Mouse (Mus musculus) cerebellum, adult 9-11 months (tissue): ENCODE data around the gene Cnih2.

Experiments
- DNase-seq: peaks from one replicate; pipeline ENCODE4 v3.0.0; 2022

Gene Cnih2

GRCm38 (mm10) chr19:5093481-5094242 lies 4.7 kb downstream of the Cnih2 start:
- DNase-seq, result peak; percentile 77

GRCm38 (mm10) chr19:5092083-5092482 lies 6.2 kb downstream of the Cnih2 start:
- peak; percentile 58 for DNase-seq

DNA sequence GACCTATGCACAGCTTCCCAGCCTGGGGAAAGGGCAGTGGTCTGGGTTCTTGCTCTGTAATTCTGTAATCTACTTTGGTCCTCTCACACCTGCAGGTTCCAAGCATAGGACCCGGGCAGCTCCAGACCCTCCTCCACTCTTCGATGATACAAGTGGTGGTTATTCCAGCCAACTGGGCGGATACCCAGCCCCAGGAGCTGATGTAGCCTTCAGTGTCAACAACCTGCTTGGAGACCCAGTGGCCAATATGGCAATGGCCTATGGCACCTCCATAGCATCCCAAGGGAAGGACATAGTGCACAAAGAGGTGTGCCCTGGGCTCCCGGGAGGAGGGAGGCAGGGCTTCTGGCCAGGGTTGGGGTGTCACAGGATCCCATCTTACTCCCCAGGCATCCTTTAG lies 9.0 kb downstream of the Cnih2 start:
- DNase-seq, result peak; percentile 68

GRCm38 (mm10) chr19:5087884-5088728 lies 10.2 kb downstream of the Cnih2 start, which contains the start of gene Yif1a:
Gene Yif1a, plus strand, starts transcription at chr19:5088538.
- peak; percentile 99 for DNase-seq

DNA sequence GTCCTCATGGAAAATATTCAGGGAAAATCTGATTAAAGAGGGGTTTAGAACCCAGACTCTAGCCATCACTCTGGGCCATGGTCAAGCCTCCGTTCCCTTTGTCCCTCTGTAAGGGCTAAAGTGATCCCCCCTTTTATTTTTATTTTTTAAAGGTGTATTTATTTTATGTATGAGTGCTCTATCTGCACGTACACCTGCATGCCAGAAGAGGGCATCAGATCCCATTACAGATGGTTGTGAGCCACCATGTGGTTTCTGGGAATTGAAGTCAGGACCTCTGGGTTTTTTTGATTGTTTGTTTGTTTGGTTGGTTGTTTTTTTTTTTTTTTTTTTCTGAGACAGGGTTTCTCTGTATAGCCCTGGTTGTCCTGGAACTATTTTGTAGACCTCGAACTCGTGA lies 11.8 kb downstream of the Cnih2 start:
- peak; percentile 29 for DNase-seq

GRCm38 (mm10) chr19:5085145-5085863 lies 13.0 kb downstream of the Cnih2 start, which contains the start of gene Tmem151a:
Gene Tmem151a, minus strand, starts transcription at chr19:5085531.
- DNase-seq, result peak; percentile 84

GRCm38 (mm10) chr19:5084834-5085144 lies 13.5 kb downstream of the Cnih2 start:
- DNase-seq, result no peak

DNA sequence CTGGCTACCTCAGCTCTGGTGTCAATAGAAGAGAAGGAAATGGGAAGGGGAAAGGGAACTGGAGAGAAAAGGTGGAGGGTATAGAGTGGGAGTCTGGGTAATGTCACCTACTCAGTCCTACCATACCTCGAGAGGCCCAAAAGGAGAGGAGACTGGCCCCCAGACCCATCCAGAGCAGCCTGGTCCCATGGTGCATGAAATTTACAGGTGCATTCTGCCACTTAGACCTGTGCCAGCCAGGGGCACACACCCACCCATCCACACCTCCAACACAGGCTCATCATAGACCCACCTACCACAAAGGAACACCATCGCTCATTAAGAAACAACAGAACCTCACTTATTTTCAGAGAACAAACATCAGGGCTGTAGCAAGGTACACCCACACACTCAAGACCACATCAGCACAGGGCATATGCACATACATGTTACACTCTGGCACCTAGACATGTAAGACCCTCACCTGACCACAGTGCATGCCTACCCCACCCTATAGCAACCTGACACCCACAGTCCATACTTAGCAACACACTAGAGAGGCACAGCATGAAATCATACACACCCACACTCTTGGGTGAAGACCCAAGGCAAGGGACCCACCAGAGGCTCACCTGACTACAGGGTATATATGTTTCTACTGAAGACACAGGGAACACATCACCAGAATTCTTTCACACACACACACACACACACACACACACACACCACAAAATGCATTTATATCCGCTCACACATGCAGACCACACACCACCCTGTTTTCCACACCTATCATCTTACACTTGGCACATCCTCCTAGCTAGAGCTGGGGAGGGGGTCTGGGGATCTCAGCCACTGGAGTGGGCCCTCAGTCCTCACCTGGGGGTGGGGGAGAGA lies 14.1 kb downstream of the Cnih2 start:
- peak; percentile 57 for DNase-seq

GRCm38 (mm10) chr19:5082596-5082995 lies 15.7 kb downstream of the Cnih2 start:
- peak; percentile 72 for DNase-seq

DNA sequence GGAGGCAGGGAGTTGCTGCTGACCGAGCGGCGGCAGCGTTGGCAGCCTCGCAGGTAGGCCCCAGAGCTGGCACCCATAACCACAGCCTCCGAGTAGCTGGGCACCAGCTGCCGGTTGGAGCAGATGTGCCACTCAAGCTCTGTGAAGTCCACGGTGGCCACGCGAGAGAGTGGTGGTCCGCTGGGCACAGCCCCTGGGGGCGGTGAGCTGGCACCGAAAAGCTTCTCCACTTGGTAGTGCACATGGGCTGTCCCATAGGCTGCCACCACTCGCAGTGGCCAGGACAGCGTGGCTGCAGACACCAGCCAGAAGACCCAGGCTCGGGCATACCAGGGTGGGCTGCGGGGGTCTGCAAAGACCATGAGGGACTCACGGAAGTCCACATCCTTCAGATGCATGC lies 16.3 kb downstream of the Cnih2 start:
- peak; percentile 62 for DNase-seq

DNA sequence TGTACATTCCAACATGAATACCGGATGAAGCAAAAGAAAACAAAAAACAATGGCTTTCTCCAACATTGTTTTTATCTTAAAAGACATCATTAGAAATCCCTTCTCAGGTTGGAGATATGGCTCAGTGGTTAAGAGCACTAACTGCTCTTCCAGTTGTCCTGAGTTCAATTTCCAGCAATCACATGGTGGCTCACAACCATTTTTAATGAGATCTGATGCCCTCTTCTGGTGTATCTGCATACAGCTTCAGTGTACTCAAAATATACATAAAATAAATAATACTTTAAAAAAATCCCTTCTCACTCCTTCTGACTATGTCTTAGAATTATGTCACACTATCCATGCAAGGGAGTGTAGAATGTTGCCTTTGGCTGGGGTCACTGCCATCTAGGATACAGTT lies 19.0 kb downstream of the Cnih2 start:
- DNase-seq, result no peak

DNA sequence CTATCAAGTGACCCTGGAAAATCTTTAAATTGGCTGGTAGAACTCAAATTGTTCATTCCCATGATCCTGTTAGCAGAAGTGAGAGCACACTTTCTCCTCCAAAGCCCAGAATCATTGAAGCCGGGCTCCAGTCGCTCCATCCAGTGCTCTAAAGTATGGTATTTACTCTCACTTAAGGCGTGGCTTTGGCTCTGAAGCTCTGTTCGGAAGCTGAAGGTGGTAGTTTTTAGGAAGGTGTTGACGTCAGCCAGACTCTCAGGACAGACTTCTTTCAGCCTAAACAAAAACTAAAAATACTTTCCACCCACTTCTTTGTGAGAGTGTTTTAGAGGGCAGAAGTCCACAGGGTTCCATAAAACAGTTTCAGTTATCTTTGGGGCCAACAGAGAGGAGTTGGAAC lies 24.8 kb downstream of the Cnih2 start:
- no peak for DNase-seq

DNA sequence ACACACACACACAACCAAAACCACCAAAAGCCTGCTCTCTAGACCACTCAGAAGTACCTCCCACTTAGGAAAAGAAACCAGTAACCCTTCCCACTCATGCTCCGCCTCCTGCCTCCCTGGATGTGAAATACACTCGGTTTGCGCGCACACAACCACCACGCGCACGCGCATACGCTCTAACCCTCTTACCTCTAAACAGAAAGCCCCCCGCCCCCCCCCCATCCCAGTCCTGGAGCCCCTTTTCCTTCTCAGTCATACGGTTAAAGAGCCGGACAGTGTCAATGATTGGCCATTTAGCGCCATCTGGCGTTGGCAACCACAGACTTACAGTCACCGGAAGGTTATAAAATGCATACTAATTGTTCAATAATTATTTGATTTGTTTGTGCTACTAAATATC lies 25.3 kb downstream of the Cnih2 start:
- peak; percentile 47 for DNase-seq

GRCm38 (mm10) chr19:5072389-5073019 lies 25.8 kb downstream of the Cnih2 start:
- DNase-seq, result peak; percentile 34

DNA sequence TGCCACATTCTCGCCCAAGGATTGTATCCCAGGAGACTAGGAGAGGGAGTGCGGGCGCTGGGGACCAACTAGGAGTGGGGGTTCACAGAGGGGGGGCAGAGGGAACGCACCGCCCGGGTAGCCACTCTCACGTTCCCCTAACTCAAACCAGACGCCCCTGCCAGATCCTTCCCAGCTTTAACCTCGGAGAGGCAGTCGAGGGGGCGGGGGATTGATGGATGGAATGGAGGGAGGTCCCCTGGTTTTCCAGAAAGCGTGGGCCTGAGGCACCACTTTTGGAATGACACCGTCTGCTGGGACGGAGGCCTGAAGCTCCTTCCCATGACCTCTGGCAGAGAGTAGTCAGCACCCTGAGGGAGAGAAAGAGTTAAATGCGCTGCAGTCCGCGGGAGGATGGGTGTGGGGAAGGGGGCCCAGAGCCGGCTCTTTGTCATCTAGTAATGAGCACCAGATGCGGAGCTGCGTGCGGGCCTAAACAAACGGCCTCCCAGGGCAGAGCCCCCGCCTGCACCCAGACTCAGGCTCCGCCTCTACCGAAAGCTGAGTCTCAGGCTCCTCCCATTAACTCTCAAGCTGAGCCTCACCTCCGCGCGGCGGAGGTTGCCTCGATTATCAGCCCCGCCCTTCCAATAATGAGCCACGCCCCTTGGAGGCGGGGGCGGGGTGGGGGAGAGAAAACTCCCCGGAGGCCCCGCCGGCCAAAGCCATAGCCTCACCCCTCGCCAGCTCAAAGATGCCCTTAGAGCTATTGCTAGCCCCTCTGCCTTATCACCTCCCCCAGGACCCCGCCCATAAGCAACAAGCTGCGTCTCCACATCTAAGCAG lies 26.6 kb downstream of the Cnih2 start:
- peak; percentile 71 for DNase-seq

GRCm38 (mm10) chr19:5071077-5071476 lies 27.2 kb downstream of the Cnih2 start:
- peak; percentile 41 for DNase-seq

DNA sequence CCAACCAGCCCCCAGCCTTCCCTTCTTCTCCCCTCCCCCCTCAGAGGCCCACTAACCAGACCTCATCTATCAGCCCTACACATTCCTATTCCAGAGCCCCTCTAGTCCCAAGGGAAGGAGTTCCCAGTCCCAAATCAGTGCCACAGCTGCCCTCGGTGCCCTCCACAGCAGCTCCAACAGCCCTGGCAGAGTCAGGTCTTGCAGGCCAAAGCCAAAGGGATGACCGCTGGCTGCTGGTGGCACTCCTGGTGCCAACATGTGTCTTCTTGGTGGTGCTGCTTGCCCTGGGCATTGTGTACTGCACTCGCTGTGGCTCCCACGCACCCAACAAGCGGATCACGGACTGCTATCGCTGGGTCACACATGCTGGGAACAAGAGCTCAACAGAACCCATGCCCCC lies 28.3 kb downstream of the Cnih2 start:
- DNase-seq, result peak; percentile 34

GRCm38 (mm10) chr19:5069486-5069885 lies 28.8 kb downstream of the Cnih2 start:
- DNase-seq, result peak; percentile 36

- DNase-seq, result peak; percentile 52
These were observed 29.6 kb downstream of the Cnih2 start for GRCm38 (mm10) chr19:5068570-5069234.

DNA sequence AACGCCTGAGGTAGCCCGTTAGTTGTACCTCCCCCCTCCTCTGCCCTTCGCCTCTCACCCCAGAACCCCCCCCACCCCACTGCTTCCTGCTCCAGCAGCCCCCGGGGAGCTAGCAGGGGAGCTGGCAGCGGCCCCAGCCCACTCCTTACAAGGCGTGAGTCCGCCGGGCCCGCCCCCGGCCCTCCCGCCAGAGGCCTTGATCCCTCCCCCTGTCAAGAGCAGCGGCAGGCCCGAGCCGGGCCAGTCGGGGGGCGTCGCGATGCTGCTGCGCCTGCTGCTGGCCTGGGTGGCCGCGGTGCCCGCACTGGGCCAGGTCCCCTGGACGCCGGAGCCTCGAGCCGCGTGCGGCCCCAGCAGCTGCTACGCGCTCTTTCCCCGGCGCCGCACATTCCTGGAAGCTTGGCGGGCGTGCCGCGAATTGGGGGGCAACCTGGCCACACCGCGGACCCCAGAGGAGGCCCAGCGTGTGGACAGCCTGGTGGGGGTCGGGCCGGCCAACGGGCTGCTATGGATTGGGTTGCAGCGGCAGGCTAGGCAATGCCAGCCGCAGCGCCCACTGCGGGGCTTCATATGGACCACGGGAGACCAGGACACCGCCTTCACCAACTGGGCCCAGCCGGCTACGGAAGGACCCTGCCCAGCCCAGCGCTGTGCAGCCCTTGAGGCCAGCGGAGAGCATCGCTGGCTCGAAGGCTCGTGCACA lies 30.3 kb downstream of the Cnih2 start, which contains the start of gene Cd248:
Cd248 (plus strand) TSS at position 212 of the 703 bp plus-strand sequence.
- DNase-seq, result peak; percentile 42
